Mouse (Mus musculus) megakaryocyte-erythroid progenitor cell, adult 5-6 weeks (primary cell): ENCODE data around the gene Pter. TPM values are rescaled to one million over a fixed set of nuclear protein-coding genes. Genes with fewer than 3 reads are reported as not detected.
A peak's percentile ranks its signal among the peaks of the same experiment; 100 is the strongest.

Experiments used
- ATAC-seq: replicated peaks from 2 replicates; pipeline ENCODE4 v1.8.0; 2016; ENCODE audit warnings: mild to moderate bottlenecking, inconsistent platforms; ENCODE audit not compliant: severe bottlenecking, poor library complexity, low FRiP score, low TSS enrichment
- total RNA-seq, 2 experiments: library from RNA; stranded (forward) in 1 of 2; stranded (reverse) in 1 of 2; fragments of 200-1000, 215-1000 nt in 1 of 2; fragments of >200 nt in 1 of 2; fragmentation: Nextera tagmentation in 1 of 2; gene quantifications; 2 replicates each; pipeline ENCODE4 v1.2.3; 2014 to 2017

Pter gene
- total RNA-seq (2014; fragmentation: Nextera tagmentation), result 9.5 and 13.7 TPM in 2 replicates
- 6.1 and 16.7 TPM in 2 replicates for total RNA-seq (2017)

DNA sequence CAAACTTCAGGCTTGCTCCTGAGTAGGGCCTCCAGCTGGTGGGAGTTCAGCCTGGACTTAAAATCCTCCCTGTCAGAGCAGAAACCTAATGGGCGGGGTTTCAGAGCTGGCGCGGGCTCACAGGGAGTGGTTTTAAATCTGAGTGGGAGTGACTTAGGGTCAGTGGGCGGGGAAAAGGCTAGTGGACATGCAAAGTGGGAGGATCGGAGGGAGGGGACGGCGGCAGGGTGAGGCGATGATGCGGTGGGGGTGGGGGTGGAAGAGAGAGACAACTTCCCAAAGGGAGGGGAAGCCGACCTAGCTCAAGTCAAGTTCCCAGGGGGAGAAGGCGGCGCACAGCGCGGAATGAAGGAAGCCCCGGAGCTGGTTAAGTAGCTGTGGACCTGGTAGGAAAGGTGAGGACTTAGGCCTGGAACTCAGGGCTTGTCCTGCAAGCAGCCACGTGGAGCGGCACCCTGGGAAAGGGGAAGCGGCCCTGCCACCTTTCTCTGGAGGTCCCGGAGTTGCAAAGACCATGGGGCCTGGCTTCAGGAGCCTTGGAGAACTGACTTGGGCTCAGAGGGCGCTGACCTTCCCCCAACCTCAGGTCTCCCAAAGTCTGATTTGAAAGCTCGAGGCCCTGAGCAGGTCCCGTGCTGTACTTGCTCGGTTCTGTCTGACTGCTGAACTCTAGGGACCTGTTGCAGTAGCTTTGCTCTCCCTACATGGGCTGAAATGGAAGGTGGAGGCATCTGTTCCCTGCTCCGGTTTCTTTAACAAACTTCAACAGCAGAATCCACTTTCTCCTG lies at the start of gene Pter:
Gene Pter, plus strand, starts transcription at position 238 of the 788 bp plus-strand sequence.
- peak; percentile 99 for ATAC-seq

DNA sequence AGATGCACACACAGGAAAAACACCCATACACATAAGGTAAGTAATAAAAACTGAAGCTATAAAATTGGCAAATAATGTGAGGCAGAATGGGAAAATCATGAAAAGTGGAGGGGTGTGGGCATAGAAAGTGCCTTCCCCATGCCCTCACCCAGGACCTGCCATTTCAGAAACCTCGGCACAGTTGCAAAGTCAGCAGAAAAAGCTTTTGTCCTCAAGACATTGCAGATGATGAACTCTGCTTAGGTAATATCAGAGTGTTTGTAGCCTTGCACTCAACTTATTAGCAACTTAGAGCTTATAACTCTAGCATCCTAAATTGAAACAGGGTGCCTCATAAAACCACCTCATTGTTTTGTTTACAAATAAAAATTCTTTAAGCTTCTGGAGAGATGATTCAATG lies 49.6 kb upstream of the Pter start:
- no peak for ATAC-seq

DNA sequence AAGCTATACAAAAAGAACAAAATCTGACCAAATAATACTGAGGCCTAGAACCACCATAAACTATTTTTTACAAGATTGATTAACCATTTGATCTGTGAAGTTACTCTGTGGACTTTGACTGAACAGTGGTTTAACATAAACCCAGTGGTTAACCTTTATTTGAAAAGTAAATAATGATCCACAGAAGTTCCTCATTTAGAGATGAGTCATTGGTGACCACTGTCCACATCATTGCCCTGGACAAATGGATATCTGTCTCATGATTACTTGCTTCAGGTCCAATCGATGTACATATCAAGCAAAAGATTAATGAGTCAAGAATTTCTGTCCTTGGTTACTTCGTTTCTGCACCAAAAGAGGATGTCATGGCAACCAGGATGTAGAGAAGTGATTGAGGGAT lies 44.3 kb upstream of the Pter start:
- ATAC-seq, result no peak

DNA sequence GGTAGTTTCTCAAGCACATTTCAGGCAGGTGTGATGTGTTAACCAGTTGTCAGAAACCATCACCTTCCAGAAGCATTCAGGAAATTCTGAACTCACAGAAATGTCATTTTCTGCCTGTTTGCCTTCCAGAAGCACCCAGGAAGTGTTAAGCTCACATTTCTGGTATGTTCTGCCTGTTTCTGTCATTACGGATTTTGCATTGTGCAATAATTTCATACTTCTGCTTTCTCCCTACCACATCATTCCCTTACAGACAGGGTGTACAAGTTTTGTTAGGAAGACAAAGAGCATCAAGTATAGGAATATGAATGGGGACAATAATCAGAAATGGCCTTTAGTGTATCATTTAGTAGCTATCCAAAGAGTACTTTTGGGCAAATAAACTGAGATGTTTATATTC lies 42.8 kb upstream of the Pter start:
- ATAC-seq, result no peak

DNA sequence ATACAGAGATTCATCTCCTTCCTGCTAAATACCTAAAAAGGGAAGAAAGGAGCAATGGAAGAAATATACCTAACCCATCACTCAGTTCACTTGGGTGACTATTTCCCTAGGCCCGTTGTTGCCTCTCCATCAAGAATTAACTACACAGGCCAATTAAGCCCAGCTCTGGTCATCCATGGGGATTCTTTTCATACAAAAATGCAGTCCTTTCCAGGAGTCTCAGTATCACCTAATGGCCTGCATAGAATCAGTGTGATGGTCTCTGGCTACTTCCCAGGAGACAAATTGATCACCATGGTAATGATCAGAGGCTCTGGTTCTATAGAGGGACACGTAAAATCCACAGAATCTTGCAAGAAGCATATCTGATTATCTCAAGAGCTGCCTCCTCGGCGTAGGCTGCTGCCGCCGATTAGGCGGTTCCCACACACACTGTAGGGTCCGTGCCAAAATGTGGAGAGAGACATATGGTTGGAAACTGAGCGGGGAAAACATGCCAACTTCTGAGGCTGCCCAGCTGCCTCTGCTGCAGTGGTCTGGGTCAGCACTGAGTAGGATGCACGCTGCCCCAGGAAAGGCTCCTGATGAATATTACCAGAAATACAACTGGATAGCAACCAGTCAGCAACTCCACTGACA lies 40.4 kb upstream of the Pter start:
- ATAC-seq, result no peak

DNA sequence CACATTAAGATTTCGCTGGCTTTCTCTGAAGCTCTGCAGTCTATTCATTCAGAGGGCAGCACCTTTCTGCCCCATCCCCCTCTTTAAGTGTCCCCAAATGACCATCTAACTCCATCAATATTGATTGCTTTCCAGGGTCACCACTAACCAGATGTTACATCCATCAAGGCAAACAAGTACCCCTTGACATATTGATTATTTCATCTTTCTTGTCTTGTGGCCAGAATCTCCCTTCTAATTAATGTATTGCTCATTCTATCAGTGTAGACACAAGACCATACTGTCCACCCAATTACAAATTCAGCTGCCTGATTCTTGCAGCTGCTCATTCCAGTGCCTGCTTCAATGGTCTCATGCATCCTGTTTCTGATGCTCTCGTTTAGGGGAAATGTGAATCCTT lies 36.8 kb upstream of the Pter start:
- ATAC-seq, result no peak

DNA sequence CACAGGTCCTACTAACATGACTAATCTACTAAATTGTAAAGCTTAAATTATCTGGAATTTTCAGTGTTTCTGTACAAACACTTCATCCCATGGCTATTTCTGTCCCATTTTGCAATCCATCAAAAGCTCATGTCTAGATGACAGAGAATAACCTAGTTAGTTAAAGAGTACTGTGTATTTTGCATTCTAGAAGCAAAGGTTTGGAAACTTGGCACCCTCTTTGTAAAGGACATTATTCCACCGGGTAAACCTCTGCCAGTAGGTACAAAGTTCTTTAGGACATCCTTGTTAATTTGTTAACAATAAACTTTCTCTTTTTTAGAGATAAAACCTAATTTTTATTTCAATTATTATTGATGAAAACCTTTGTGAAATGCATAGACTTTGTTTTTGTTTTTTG lies 18.1 kb upstream of the Pter start:
- ATAC-seq, result no peak

DNA sequence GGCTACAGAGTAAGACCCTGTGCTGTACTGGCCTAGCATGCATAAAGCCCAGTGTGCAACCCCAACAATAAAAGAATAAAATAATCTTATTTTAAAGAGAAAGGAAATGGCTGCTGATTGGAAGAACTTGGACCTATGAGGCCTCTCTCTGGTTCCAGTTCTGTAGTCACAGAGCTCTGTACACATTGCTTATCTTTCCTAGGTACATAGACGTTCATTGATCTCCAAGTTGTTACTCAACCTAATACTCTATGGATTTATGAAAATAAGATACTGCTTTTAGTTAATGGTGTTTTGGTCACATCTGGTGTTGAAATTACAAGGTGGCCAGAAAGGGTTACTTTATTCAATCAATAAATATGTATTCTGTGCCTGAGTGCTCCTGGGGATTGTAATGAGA lies 1.8 kb downstream of the Pter start:
- ATAC-seq, result no peak

DNA sequence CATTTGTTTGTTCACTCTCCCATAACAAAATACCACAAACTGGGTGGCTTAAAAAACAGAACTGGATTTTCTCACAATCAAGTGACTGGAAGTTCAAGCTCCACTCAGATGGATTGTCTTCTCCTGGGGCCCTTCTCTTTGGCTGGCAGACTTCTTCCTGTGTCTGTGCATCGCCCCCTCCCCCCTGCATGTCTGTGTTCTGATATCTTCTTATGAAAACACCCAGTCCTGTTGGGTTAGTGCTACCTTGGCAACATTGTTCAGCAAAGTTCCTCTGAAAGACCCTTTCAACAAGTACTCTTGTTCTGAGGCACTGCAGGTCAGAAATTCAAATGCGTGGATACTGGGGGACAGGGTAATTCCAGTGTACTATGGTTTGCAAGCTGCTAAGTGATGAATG lies 6.5 kb downstream of the Pter start:
- ATAC-seq, result no peak

DNA sequence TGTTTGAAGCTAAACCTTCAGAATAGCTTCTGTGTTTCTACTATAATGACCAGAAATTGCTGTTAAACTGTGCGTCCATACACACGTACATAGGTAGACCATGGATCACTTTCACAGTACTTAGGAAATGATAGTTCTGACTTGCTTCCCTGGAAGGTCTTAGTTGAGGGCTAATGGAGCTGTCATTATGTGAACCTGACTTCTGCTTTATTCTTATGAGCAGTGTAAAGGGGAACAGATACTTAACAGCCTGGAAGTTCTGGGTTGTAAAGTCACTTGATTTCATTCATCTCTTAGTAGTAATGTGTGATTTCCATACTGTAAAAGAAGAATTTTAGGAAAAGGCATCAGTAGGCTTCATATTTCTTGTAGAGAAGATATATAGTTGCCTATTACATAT lies 10.1 kb downstream of the Pter start:
- no peak for ATAC-seq

DNA sequence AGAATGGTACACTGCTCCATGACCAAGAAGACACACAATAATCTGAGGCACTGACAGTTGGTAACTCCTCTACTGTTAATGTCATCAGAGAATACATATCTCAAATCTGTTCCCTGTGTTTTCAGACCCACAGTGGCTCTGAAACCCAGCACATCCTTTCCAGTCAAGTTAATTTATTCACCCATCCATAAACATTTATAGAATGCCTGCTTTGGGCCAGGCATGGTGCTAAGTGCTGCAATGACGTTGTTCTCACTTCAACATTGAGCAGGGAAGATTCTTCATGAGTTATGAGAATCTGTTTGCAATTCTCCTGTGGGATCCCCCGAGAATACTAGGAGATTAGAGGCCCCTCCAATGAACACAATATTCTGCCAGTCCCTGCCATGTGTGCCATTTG lies 11.4 kb downstream of the Pter start:
- no peak for ATAC-seq

DNA sequence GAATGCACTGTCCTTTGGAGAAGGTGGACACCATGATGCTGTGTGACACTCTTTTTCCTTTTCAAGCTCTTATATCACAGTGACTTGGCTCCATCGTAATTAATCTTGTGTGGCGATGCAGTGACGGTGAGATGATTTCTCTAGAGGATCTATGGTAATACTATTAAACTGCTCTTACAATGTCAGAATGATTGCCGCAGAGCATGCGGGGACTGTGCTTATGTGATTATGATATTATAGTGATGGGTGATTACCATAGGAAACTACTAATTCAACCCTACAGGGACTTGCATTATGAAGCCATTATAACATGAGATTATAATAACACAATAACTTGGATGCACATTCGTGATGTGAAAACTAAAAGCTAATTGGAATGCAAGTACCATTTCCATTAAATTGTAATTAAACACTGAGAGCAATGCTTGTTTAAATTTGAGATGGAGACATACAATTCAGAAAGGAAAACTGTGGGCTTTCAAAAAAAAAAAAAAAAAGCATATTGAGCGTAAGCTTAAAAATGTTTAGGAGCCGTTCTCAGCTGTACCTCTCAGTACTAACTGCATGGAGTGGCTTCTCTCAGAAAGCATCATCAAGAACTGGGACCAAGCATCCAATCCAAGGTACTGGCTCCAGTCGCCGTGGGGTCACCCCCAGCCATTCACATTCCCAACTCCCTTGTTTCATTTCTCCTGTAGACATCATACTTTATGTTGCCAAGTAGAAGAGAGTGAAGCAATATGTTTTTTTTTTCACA lies 13.8 kb downstream of the Pter start:
- ATAC-seq, result no peak

DNA sequence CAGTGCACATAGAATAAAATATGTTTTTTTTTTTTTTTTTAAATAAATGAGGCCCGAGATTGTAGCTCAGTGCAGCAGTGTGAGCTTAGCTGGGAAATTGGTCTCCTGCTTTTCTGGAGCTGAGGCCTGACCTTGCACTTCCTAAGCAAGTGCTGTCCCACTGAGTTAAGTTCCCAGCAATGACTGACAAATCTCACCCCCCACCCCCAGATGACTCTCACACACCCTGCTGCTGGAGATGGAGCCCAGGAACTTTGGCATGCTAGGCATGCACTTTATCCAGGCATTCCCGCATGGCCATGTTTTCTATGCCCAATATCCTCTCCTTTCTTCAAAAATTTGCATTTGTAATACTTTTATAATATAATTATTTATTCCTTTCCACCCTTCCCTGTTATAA lies 14.8 kb downstream of the Pter start:
- no peak for ATAC-seq

DNA sequence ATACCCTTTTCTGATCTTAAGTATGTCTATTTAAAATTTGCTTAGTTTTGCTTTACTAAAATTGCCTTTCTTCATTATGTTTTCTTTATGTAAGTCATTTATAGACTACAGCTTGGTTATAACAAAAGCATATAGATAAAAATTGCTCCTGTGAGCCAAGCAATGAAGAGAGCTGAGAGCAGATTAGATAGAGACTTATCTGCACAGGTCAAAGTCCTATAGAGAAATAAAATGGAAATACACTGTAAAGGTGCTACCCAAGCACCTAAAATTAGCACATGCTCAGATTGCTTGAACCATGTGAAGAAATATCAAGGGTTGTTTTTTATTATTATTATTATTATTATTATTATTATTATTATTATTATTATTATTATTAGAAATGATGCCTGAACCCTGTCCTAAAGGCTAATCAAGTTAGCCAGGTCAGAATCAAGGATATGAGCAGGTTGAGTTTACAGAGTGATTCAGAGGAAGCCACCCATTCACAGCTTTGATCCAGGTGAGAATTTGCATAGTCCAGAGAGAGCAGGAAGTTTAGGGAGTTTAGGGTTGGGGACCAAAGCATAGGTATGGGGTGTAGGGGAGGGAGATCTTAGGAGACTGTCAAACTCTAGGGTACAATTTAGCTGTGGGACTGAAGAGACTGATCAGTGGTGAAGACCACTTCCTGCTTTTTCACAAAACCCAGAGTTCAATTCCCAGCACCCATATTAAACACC lies 33.0 kb downstream of the Pter start:
- ATAC-seq, result no peak

DNA sequence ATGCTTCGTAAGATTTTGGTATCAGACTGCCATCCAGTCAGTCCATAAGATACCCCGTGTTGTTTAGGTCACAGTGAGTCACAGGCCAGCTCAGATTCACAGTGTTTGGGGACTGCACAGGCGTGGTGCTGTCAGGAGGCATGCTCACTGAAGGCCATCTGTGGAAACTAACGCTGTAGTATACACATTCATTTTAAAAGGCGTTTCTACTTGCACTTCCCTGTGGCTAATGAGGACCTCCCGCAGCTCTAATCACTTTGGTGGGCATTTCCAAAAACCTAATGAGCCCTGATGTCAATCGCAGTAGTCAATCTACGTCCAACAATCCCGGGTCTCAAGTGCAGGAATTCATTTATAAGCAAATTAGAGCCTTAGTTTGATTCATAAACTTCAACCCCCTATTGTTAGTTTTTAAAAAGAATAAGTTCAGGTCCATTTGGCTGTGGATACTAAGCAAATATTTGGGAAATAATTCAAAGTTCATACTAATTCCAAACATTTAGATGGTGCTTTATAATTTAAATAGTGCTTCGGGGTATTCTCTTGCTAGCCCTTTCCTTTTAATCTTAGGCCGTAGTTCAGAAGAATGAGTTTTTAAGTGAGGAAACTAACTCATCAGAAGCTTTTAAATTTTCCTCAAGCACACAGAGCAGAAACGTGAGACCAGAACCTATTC lies 46.3 kb downstream of the Pter start:
- no peak for ATAC-seq

DNA sequence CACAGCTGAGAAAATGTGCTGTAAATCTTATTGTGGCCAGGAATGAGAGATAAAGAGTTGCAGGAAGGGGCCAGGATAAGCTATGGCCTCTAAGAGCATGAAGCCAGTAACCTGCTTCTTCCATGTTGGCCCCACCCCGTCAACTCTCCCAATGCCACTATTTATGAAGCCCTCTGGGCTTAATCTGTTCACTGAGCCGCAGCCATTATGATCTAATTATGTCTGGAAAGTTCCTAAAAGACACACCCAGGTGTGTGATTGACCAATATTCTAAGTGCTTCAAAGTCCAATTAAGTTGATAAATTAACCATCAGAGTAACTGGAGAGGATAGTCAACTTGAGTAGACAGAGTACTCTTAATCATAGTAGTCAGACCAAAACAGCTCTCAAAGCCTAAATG lies 49.9 kb downstream of the Pter start:
- no peak for ATAC-seq

DNA sequence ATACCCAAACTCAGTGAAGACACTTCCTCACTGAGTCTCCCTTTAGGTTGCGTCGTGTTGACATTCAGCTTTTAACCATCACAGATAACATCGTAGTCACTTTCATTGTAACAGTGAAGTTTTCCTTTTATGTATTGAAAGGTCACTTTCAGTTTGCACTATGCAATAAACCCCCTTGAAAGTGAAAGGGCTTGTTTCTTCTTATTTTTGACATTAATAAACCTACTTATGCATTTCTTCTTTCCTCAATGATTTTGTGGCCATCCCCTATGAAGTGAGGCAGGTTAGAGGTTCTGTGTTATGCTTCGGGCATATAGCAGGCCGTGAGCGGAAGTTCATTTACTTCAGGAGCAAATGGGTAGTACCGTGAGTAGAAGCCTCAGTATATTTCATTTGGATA lies 53.5 kb downstream of the Pter start:
- no peak for ATAC-seq

DNA sequence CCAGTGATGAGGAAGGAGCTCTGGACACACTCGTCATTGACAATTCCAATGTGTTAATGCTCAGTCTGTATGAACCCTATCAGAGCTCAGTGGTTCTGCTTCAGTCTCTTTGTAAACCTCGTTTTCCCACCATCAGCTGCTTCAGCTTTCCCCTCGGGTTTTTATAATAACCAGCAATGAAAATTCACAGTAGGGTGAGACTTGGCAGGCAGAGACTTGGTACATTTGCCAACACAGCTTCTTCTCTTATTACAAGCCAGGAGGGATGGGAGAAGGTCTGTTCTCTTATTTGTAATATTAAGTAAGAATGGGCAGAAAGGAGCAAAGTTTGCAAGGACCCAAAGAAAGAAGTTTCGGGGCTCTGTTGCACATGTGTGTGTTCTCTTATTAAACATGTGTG lies 54.9 kb downstream of the Pter start:
- ATAC-seq, result no peak

DNA sequence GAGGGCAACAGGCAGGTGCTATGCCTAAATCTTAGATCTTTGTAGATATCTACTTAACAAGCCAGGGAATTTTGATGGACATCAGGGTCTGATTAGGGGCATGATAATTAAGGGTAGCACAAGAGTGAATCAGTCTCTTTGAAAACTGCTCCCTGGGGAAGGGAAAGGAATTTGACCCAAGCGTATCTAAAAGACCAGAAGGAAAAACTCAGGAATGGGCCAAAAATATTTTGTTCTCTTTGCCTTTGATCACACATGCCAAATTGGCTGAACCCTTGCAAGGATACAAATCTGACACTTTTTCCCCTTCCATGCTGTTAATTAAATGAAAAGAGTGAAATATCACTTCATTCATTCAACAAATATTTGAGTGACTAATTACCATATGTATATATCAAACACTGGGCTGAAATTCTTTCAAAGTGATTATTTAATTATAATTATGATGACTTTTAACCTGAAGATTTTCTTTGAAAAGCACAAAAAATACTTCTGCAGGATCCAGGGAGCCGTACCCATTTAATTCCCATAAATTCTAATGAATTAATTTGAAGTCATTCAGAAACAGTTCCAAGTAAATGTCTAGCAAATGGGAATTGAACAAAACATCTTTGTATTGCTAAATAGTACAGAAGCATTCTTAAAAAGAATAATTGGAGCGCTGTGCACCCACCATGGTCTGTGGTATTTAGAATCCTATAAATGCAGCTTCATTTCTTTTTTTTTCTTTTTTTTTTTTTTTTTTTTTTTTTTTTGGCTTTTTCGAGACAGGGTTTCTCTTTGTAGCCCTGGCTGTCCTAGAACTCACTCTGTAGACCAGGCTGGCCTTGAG lies 61.3 kb downstream of the Pter start:
- ATAC-seq, result no peak
